Mouse (Mus musculus) 416B (cell line): ENCODE measurements around the gene Ahcyl1.
"Not testable (repeated sequence)": the region's sequence is repeated elsewhere in the genome, so short reads cannot be mapped to it uniquely, and the experiment has no call there.

ENCODE experiments used
- DNase-seq: peaks from one replicate; pipeline ENCODE4 v3.0.0; 2011; ENCODE audit warnings: low read depth

Ahcyl1 gene

DNA sequence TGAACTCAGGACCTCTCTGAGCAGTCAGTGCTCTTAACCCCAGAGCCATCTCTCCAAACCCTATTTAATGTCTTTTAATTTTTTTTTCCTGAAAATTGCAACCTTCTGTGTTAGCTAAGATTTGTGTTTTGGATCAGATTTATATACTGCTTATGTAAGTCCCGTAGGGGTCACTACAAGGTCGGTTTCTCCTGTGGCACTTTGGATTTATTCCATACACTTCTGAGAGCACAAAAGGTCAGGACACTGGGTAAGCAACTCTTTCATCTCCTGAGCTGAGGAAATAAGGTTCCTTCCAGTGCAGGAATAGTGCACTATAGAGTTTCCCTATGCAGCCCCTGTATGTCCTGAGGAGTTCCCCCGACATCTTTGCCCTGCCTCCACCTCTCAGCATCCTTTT lies 40.9 kb downstream of the Ahcyl1 start:
- DNase-seq, result no peak

DNA sequence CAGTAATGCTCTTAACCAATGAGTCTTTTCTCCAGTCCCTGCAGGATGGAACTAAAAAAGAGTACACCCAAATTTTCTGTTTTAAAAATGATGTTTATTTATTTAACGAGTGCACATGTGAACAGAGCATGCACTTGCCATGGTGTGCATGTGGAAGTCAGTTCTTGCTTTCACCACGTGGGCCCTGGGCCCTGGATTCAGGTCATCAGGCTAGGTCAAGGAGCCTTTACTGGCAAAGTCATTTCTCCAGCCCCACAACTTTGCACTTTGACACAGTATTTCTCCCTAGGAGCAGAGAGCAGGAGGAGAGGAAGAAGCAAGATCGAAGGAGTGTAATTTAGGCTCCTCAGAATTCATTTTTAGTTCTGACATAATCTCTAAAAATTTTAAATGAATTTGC lies 41.5 kb downstream of the Ahcyl1 start:
- DNase-seq, result no peak

DNA sequence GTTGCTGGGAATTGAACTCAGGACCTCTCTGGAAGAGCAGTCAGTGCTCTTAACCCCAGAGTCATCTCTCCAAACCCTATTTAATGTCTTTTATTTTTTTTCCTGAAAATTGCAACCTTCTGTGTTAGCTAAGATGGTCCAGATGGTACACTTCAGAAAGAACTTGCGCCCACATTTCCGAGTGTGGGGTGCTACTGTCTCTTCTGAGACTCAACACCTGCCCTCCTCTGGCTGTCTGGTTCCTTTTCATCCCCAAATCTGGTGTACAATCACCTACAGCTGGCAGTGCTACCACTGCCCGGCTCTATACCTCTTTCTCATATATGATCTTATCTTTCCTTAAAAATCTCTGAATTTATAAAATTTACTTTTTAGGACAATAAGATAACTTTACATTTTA lies 43.4 kb downstream of the Ahcyl1 start:
- no peak for DNase-seq

DNA sequence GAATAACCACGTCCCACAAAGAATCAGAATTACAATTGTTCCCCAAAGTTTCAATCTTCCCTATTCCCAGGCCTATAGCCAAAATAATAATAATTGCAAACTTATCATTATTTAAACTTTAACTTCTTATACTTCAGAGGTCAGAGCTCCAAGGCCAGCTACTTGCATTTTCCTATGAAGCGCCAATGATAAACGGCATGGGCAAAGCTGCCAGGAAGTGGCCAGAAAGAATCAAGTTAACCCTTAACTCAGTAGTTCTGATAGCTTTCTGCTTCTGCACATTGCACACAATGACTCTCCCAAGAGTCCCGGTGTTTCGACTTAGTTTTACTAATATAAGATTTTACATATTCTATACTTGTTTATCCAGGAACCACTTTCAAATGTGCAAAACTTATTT lies 46.1 kb downstream of the Ahcyl1 start:
- DNase-seq, result not testable (repeated sequence)

DNA sequence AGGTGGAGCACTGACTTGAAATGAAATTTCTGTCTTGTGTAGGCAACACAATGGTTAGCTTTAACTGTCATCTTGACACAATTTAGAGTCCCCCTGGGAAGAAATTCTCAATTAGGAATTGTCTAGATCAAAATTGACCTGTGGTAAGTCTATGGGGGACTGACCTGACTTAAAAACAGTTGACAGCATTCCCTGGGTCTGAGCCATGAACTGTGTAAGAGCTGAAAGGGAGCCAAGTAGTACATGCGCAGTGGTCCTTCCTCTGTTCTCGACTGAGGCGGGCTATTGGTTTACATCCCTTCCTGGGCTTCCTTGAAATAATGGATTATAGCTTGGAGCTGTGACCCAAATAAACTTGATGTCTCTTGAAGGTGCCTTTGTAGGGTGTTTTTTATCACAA lies 49.4 kb downstream of the Ahcyl1 start:
- no peak for DNase-seq

DNA sequence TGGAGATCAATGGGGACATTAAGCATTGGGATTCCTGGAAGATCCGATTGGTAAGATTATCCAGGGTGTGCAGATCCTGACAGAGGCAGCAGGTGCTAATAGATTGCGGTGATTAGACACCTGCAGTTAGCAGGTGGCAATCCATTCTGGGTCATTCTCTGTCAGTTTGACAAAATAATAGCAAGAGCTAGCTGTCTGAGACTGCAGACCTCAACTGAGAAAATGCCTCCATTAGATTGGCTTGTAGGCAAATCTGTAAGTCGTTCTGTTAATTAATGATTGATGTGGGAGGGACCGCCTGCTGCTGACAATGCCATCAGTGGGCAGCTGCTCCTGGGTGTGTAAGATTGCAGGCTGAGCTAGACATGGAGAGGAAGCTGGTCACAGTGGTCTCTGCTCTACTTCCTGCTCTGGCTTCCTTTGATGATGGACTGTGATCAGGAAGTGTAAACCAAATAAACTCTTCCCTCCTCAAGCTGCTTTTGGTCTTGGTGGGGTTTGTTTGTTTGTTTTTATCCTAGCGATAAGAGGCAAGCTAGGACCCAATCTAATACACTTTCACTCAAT lies 58.7 kb downstream of the Ahcyl1 start:
- DNase-seq, result peak; percentile 67

DNA sequence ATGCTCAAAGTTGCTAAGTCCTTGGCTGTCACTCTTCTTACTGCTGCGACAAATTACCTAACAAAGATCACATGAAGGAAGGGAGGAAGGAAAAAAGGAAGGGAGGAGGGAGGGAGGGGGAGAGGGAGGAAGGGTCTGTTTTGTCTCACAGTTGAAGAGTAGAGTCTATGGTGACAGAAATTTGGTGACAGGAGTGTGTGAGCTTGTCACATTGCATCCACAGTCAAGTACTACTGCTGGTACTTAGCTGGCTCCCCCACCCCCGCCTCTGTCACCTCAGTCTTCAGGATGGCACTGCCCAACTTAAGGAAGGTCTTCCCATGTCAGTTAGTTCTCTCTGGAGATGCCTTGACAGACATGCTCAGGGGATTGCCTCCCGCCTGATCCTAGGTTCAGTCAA lies 60.1 kb downstream of the Ahcyl1 start:
- no peak for DNase-seq

DNA sequence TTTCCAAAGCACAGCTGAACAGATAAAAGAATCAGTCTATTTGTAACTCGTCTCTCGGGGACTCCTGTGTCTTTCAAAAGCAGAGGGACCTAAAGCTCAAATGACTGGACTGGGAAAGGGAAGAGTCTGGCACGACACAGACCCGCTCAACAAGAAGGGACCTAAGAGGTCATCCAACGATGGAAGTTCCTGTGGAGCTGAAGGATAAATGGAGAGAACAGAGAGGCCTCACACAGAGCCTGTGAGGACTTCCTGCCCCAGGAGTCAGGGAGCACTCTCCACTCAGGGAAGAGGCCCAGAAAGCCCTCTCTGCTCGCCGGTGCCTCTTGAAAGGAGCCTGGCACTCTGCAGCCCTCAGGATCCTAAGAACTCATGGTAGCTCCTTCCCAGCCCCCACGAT lies 60.5 kb downstream of the Ahcyl1 start:
- DNase-seq, result no peak

DNA sequence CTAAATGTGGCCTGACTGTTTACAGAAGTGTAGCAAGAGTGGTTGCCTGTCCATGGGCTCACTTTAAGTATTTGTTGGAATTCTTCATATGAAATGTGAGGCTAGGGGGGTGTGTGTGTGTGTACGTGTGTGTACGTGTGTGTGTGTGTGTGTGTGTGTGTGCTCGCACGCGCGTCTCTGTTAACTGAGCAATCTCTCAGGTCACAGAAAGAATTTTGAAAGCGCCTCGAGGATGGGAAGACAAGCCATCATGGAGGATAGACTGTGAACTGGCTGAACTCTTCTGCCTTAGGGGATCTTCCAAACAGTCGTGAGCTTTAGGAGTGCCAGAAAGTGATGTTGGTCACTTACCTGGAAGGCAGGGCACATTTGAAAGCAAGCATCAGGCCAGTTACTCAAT lies 62.5 kb downstream of the Ahcyl1 start:
- DNase-seq, result no peak

DNA sequence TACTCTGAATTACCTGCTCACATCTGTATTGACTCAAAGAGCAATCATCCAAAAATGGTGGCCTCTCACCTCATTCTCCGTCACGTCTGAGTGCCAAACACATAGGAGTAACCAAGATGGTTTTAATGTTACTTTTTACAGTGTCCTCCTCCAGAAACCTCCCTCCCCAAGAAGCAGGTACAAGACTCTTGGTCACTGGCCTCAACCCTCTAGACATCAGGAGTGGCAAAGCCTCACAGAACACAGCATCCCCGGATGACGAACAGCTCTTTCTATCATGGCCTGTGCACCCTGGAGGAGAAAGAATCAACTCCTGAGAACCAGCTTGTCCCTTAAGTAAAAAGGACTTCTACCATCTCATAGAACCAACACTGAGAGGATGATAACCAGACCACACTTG lies 63.6 kb downstream of the Ahcyl1 start:
- DNase-seq, result no peak

DNA sequence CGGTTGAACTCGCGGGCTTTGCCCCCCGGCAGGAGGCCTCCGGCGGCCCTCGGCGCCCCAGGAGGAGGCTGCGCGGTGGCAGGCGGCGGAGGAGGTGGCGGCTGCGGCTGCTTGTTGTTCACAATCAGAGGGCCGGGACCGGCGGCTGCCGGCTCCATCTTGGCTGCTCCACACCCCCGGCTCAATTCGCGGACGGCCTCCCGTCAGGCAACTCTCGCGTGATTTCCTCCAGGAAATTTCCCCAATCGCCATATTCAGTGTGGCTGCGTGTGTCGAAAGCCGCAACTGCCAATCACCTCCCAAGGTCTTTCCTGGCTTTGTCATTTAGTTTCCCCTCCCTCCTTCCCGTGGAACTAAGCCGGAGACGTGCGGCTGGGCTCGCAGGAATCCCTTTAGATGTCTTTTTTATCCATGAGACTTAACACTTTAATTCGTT lies 64.8 kb downstream of the Ahcyl1 start, which contains the start of gene Strip1:
Gene Strip1, minus strand, starts transcription at position 172 of the 436 bp plus-strand sequence.
- peak; percentile 96 for DNase-seq

DNA sequence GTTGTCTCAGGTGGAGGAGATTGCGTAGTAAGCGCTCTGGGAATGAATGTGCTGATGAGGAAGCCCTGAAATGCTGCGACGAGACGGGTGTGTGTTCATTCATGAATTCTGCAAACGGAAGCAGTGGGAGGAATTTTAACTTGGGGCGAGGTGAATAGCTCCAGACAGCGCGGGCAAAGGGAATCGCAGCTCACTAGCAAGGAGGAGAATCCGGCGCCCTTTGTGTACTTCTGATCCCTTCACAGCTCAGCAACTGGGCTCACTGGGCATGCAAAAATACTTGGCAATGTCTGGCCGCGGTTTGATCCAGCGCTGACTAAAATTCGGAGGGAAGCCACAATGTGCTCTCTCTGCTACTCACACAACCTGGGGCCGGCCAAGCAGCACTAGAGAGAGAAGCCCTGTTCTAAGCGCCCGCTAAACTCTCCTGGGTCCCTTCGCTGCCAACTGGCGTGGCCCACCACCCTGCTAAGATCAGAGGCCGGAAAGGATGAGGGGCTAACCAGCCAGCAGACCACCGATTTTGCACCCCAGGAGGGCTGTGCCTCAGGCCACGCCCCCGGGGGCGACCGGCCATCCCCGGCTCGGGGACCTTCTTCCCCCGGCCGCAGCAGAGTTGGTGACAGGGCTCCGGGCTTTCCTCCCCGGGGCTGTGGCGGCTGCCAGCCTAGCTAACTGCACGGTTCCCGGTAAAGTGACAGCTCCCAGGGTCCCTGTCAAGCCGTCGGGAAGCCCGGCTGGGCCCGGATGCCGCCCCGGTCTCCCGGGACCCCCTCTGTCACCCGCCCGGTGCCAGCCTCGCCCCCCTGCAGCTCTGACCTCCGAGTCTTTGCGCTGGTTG lies 65.5 kb downstream of the Ahcyl1 start, which contains the start of gene Gm10961:
Gene Gm10961, plus strand, starts transcription at position 641 of the 841 bp plus-strand sequence.
- peak; percentile 48 for DNase-seq

DNA sequence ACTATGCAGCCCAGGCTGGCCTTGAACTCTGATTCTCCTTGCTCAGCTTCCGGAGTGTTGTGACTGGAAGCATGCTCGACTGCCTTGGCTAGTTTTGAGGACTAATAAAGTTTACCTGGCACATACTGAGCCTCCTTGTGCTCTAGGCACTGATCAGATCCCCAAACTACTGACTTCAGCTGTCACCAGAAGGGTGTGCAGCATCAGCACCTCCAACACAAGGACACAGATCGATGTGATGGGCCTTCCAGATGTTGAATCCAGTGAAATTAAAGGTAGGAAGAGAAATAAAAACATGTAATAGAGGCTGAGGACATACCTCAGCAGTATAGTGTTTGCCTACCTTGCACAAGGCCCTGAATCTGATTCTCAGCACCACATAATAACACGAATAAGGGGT lies 66.9 kb downstream of the Ahcyl1 start:
- no peak for DNase-seq

DNA sequence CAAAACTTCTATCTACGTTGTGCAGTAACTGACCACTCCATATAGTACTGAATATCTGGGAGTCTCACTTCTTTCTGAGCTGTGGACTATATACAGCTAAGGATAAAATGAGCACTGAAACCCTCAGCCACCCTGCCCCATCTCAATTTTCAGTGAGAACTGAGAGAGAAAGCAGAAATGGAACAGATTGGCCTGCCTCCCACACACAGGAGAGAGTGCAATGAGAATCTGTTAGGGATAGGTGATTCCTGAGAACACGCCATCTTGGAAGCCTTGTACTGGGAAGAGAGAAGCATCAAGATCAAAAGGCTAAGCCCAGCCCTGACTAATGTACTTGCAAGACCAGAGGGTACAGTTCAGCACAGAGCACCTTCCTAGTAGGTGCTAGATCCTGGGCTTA lies 67.8 kb downstream of the Ahcyl1 start:
- no peak for DNase-seq

DNA sequence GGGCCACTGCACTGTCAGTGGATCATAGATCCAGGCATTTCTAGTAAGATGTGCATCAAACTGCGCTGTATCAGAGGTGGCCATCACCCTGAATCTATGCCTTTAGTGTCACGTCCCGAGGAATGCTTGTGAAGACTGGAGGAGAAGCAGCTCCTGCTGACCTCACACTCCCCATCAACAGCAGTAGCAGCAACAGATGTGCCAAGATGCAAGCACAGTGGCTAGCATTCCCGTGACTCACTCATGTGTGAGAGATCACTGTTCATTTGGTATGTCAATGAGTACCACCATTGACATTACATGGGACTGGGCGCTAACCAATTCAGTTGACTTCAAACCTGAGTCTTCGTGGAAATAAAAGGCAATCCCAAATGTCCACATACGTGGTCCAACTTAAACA lies 68.7 kb downstream of the Ahcyl1 start:
- DNase-seq, result no peak

DNA sequence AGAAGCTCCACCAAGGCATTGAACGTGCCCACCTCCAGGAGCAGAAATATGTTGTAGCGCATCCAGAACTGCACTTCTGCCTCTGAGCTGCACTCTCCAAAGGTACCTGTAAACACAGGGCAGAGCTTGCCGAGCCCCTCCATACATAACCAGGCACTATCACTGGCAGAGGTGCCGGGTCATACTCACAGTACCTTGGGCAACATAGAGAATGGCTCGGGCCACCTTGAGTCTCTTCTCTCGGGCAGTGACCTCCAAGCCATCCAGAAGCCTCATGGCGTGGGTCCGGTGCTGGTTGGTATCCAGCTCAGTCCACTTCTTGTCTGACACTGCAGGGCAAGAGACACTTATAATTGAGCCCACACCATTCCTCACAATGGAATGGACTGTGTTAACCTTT lies 69.6 kb downstream of the Ahcyl1 start:
- no peak for DNase-seq

DNA sequence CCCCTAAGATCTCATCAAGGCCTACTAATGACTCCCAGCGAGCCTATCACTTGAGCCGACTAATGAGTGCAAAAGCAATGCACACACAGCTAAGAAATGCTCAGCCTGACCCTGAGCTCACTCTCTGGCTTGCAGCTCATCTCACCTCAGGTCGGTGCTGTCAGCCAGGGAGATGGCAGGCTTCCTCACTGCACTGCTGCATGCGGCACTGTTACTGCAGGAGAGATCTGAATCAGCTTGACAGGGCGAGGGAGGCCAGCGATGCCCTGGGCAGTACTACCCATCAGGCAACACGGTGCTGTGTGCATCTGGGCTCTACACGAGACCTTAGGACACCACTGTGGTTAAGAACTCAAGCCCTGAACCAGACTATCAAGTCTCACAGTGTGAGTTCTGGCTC lies 70.8 kb downstream of the Ahcyl1 start:
- no peak for DNase-seq

DNA sequence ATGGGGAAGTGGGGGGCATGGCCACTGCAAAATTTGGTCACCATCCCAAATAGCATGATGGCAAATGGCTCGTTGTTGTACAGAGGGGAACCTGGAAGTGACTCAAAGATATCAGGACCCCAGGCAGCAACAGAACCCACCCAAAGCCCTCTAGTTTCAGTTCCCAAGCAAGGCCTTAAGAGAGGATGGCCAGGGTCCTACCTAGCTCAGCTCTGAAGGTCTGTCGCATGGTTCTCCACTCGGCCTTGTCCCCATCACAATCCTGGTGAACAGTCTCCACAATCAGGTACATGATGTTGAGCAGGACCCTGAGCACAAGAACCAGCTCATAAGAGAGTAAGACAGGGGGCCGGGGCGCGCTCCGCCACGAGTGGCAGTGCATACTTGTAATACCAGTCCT lies 71.9 kb downstream of the Ahcyl1 start:
- DNase-seq, result no peak

DNA sequence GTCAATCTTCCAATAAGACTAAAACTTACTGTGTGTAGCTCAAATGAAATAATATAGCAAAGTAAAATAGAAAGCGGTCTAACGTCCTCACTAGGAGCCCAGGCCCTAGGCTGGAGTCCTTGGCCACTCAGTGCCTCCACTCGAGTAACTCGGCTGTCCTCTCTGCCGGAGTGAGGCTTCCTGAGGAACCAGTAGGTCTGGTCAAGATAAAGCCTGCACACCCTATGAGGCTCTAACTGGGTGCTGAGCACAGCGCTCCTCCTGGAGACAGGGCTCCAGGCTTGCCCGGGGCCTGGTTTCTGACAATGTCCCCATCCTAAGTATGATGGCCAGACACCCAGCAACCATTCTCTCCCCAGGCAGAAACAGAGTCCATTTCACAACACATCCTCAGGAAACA lies 73.8 kb downstream of the Ahcyl1 start:
- DNase-seq, result no peak

DNA sequence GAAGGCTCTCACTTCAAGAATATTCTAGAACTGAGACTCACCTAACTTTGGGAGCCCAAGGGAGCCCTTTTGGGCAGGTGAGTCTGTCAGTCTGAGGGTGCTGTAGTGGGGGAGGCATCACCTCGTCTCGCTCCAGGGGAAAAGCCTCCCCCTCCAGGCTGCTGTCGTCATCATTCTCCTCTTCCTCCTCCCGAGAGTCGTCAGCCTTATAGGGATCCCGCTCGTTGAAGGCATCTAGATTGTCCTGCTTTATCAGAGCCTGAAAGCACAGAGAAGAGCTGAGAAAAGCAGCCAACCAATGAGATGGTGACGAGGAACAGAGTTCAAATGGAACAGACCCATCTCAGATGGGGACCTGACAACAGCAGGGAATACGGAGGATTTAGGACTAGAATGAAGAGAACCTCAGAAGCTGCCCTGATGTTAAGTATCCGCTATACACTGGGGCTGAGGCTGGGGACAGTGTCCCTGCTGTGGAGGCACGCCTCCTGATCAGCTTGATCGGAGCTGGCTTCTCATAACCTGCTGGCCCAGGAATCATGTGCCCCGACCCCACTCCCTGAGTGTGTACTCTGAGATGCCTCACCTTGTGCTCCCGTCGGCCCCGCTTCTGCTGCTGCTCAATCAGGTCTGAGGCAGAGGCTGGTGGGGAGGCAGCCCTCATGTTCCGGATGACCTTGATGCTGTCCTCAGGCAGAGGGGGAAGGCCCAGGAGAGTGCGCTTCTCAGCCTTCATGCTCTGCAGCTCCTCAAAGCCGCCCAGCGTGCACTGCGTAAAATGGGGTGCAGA lies 74.9 kb downstream of the Ahcyl1 start:
- DNase-seq, result no peak

DNA sequence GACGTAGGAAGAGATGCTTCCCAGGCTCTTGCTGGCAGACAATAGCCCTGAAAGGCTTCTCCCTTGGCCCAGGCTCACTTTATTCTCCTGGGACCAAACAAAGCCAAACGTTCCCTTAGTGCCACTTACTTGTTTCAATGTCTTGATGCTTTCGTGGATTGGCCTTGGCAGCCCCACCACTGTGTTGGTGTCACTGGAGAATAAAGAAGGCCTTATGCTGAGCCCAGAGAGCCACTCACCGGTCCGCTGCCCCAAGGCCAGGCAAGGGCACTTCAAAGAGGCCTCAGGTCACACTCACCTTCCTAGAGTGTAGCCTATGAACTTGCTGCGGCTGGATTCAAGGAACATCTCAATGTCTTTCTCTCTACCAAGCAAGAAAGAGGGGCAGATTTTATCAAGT lies 76.4 kb downstream of the Ahcyl1 start:
- DNase-seq, result no peak

DNA sequence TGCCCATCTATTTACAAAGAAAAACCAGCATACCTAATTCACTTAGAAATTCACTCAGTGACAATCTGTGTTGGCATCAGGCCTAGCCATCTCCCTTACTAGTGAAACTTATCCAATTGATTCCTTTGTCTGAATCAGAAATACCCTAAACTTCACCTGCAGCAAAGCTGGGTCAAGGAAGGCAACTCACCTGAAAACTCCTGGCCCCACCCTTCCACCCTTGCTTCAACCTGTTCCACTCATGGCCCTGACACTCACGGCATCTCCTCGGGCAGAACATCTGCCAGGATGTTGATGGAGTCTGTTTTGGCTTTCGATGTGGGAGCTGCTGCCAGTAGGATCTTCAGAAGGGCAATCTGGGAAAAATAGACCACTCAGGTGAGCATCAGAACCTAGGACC lies 78.6 kb downstream of the Ahcyl1 start:
- no peak for DNase-seq
